Mouse (Mus musculus): ENCODE data around the gene Stat5a. TPM values are rescaled to one million over a fixed set of nuclear protein-coding genes. Genes with fewer than 3 reads are reported as not detected.

The Stat5a gene
- total and polyA plus RNA-seq, 2 experiments from 2014 or later, result 1.6 to 2.6 TPM

- Histone ChIP-seq H3K27me3 (ENCODE audit: insufficient read depth, low read length) (no peaks in the 10 kb centered on the region), H3K4me2 (ENCODE audit: low read depth) (no peak overlapping the region), H3K4me1 (ENCODE audit: insufficient read depth) (no peaks in the 10 kb centered on the region), H3K27ac (ENCODE audit: low read depth, low read length) (no peak overlapping the region), H3K4me3 (ENCODE audit: low read depth, low read length) (no peak overlapping the region), H3K9ac (no peak overlapping the region), H3K36me3 (ENCODE audit: insufficient read depth) (no peaks in the 10 kb centered on the region; the same call in 1 of the 2 replicates), H3K9me3 (ENCODE audit: low read length) (no peaks in the 10 kb centered on the region)
- DNase-seq, result no peak
- TF ChIP-seq CTCF (IDR thresholded peaks at IDR 0.05; ENCODE audit: low read depth), result no peak
- ATAC-seq, result no peak
- WGBS, result 91% methylated on average over 5 of the region's 5 CpGs
Measured at GRCm38 (mm10) chr11:100918007-100918406, 58.9 kb downstream of the Stat5a start.

- H3K4me2 ChIP-seq (ENCODE audit: low read depth), result no peak overlapping the region
- WGBS, result 92% methylated on average over 4 of the region's 4 CpGs
- no peak overlapping the region for H3K4me3 ChIP-seq (ENCODE audit: low read depth, low read length)
- no peak overlapping the region for H3K9ac ChIP-seq
- TF ChIP-seq CTCF (IDR thresholded peaks at IDR 0.05; ENCODE audit: low read depth), result no peak
- ATAC-seq, result no peak
- no peaks in the 10 kb centered on the region for H3K9me3 ChIP-seq (ENCODE audit: low read length)
- no peaks in the 10 kb centered on the region for H3K4me1 ChIP-seq (ENCODE audit: insufficient read depth)
- no peaks in the 10 kb centered on the region for H3K27me3 ChIP-seq (ENCODE audit: insufficient read depth, low read length)
- H3K36me3 ChIP-seq (ENCODE audit: insufficient read depth), result no peaks in the 10 kb centered on the region
- no peak overlapping the region for H3K27ac ChIP-seq (ENCODE audit: low read depth, low read length)
- no peak for DNase-seq
Measured at GRCm38 (mm10) chr11:100920887-100921624, 61.9 kb downstream of the Stat5a start.

GRCm38 (mm10) chr11:100924386-100924919 lies 65.3 kb downstream of the Stat5a start:
- 90% methylated on average over 1 of the region's 1 CpGs for WGBS
- H3K4me2 ChIP-seq (ENCODE audit: low read depth), result no peak overlapping the region
- H3K27me3 ChIP-seq (ENCODE audit: insufficient read depth, low read length), result no peaks in the 10 kb centered on the region
- TF ChIP-seq CTCF (IDR thresholded peaks at IDR 0.05; ENCODE audit: low read depth), result no peak
- ATAC-seq (no peak), DNase-seq (no peak)
- no peaks in the 10 kb centered on the region for H3K36me3 ChIP-seq (ENCODE audit: insufficient read depth)
- no peak overlapping the region for H3K27ac ChIP-seq (ENCODE audit: low read depth, low read length)
- no peaks in the 10 kb centered on the region for H3K9me3 ChIP-seq (ENCODE audit: low read length)
- no peak overlapping the region for H3K9ac ChIP-seq
- no peak overlapping the region for H3K4me3 ChIP-seq (ENCODE audit: low read depth, low read length)
- H3K4me1 ChIP-seq (ENCODE audit: insufficient read depth), result no peaks in the 10 kb centered on the region

GRCm38 (mm10) chr11:100927386-100927785 lies 68.2 kb downstream of the Stat5a start:
- H3K9me3 ChIP-seq (ENCODE audit: low read length), result no peaks in the 10 kb centered on the region
- no peaks in the 10 kb centered on the region for H3K36me3 ChIP-seq (ENCODE audit: insufficient read depth)
- no peaks in the 10 kb centered on the region for H3K27me3 ChIP-seq (ENCODE audit: insufficient read depth, low read length)
- no peak overlapping the region for H3K4me2 ChIP-seq (ENCODE audit: low read depth)
- no peak for TF ChIP-seq CTCF (IDR thresholded peaks at IDR 0.05; ENCODE audit: low read depth)
- H3K4me1 ChIP-seq (ENCODE audit: insufficient read depth), result no peaks in the 10 kb centered on the region
- ATAC-seq, result no peak
- H3K9ac ChIP-seq, result no peak overlapping the region
- 81% methylated on average over 3 of the region's 3 CpGs for WGBS
- H3K27ac ChIP-seq (ENCODE audit: low read depth, low read length), result no peak overlapping the region
- no peak overlapping the region for H3K4me3 ChIP-seq (ENCODE audit: low read depth, low read length)
- no peak for DNase-seq

GRCm38 (mm10) chr11:100930611-100931010 lies 71.5 kb downstream of the Stat5a start:
- no peak overlapping the region for H3K4me2 ChIP-seq (ENCODE audit: low read depth)
- no peaks in the 10 kb centered on the region for H3K9me3 ChIP-seq (ENCODE audit: low read length)
- no peak overlapping the region for H3K4me3 ChIP-seq (ENCODE audit: low read depth, low read length)
- no peak for DNase-seq
- H3K36me3 ChIP-seq (ENCODE audit: insufficient read depth), result no peaks in the 10 kb centered on the region
- H3K4me1 ChIP-seq (ENCODE audit: insufficient read depth), result no peaks in the 10 kb centered on the region
- no peak overlapping the region for H3K27ac ChIP-seq (ENCODE audit: low read depth, low read length)
- WGBS, result 73% methylated on average over 7 of the region's 7 CpGs
- H3K9ac ChIP-seq, result no peak overlapping the region
- no peak for TF ChIP-seq CTCF (IDR thresholded peaks at IDR 0.05; ENCODE audit: low read depth)
- H3K27me3 ChIP-seq (ENCODE audit: insufficient read depth, low read length), result no peaks in the 10 kb centered on the region
- no peak for ATAC-seq

GRCm38 (mm10) chr11:100931254-100931921 lies 72.2 kb downstream of the Stat5a start:
- Histone ChIP-seq H3K9ac (no peak overlapping the region), H3K4me2 (ENCODE audit: low read depth) (no peak overlapping the region), H3K36me3 (ENCODE audit: insufficient read depth) (no peaks in the 10 kb centered on the region), H3K27me3 (ENCODE audit: insufficient read depth, low read length) (no peaks in the 10 kb centered on the region), H3K4me3 (ENCODE audit: low read depth, low read length) (no peak overlapping the region), H3K27ac (ENCODE audit: low read depth, low read length) (no peak overlapping the region), H3K4me1 (ENCODE audit: insufficient read depth) (no peaks in the 10 kb centered on the region), H3K9me3 (ENCODE audit: low read length) (no peaks in the 10 kb centered on the region)
- no peak for DNase-seq
- ATAC-seq, result no peak
- TF ChIP-seq CTCF (IDR thresholded peaks at IDR 0.05; ENCODE audit: low read depth), result no peak
- 46% methylated on average over 12 of the region's 12 CpGs for WGBS

Other genes with a start within 250 kb of the Stat5a start
- gene Nkiras2, start 240.1 kb upstream of the Stat5a start, total RNA-seq (2014; rRNA removed), result 83.0 and 100 TPM in 2 replicates
- gene Nkiras2, start 240.1 kb upstream of the Stat5a start, polyA plus RNA-seq (2015; fragmentation: Nextera tagmentation; extraction: Ambion mirVana), result 81.1 and 81.4 TPM in 2 replicates
- 104 and 111 TPM in 2 replicates for gene Dnajc7, start 239.2 kb upstream of the Stat5a start, total RNA-seq (2014; rRNA removed)
- gene Dnajc7, start 239.2 kb upstream of the Stat5a start, polyA plus RNA-seq (2015; fragmentation: Nextera tagmentation; extraction: Ambion mirVana), result 232 and 248 TPM in 2 replicates
- 1.7 and 2.0 TPM in 2 replicates for gene Zfp385c, start 166.9 kb upstream of the Stat5a start, total RNA-seq (2014; rRNA removed)
- 0.40 and 1.0 TPM in 2 replicates for gene Zfp385c, start 166.9 kb upstream of the Stat5a start, polyA plus RNA-seq (2015; fragmentation: Nextera tagmentation; extraction: Ambion mirVana)
- gene Dhx58, start 155.1 kb upstream of the Stat5a start, total RNA-seq (2014; rRNA removed), result 0.69 and 2.3 TPM in 2 replicates
- gene Dhx58, start 155.1 kb upstream of the Stat5a start, polyA plus RNA-seq (2015; fragmentation: Nextera tagmentation; extraction: Ambion mirVana), result 1.0 and 1.5 TPM in 2 replicates
- 41.9 and 42.8 TPM in 2 replicates for gene Kat2a, start 146.9 kb upstream of the Stat5a start, total RNA-seq (2014; rRNA removed)
- gene Kat2a, start 146.9 kb upstream of the Stat5a start, polyA plus RNA-seq (2015; fragmentation: Nextera tagmentation; extraction: Ambion mirVana), result 59.9 and 67.0 TPM in 2 replicates
- gene Hspb9, start 145.5 kb upstream of the Stat5a start, total RNA-seq (2014; rRNA removed), result not detected in 2 replicates
- gene Hspb9, start 145.5 kb upstream of the Stat5a start, polyA plus RNA-seq (2015; fragmentation: Nextera tagmentation; extraction: Ambion mirVana), result 0.21 and 0.22 TPM in 2 replicates
- gene Rab5c, start 121.1 kb upstream of the Stat5a start, total RNA-seq (2014; rRNA removed), result 208 and 211 TPM in 2 replicates
- gene Rab5c, start 121.1 kb upstream of the Stat5a start, polyA plus RNA-seq (2015; fragmentation: Nextera tagmentation; extraction: Ambion mirVana), result 34.9 and 37.8 TPM in 2 replicates
- gene Kcnh4, start 99.4 kb upstream of the Stat5a start, total RNA-seq (2014; rRNA removed), result 7.2 and 12.3 TPM in 2 replicates
- 3.2 and 4.4 TPM in 2 replicates for gene Kcnh4, start 99.4 kb upstream of the Stat5a start, polyA plus RNA-seq (2015; fragmentation: Nextera tagmentation; extraction: Ambion mirVana)
- 1.8 and 7.1 TPM in 2 replicates for gene Hcrt, start 96.4 kb upstream of the Stat5a start, total RNA-seq (2014; rRNA removed)
- gene Hcrt, start 96.4 kb upstream of the Stat5a start, polyA plus RNA-seq (2015; fragmentation: Nextera tagmentation; extraction: Ambion mirVana), result 2.6 and 8.0 TPM in 2 replicates
- gene Ghdc, start 88.4 kb upstream of the Stat5a start, total RNA-seq (2014; rRNA removed), result 6.1 and 7.3 TPM in 2 replicates
- 1.8 and 4.4 TPM in 2 replicates for gene Ghdc, start 88.4 kb upstream of the Stat5a start, polyA plus RNA-seq (2015; fragmentation: Nextera tagmentation; extraction: Ambion mirVana)
- 17.8 and 22.6 TPM in 2 replicates for gene Stat5b, start 8.6 kb upstream of the Stat5a start, total RNA-seq (2014; rRNA removed)
- gene Stat5b, start 8.6 kb upstream of the Stat5a start, polyA plus RNA-seq (2015; fragmentation: Nextera tagmentation; extraction: Ambion mirVana), result 4.9 and 8.8 TPM in 2 replicates
- 29.4 and 42.5 TPM in 2 replicates for gene Stat3, start 80.2 kb downstream of the Stat5a start, total RNA-seq (2014; rRNA removed)
- 20.5 and 31.2 TPM in 2 replicates for gene Stat3, start 80.2 kb downstream of the Stat5a start, polyA plus RNA-seq (2015; fragmentation: Nextera tagmentation; extraction: Ambion mirVana)
- gene Cavin1, start 111.5 kb downstream of the Stat5a start, total RNA-seq (2014; rRNA removed), result 14.8 and 22.7 TPM in 2 replicates
- 36.7 and 38.3 TPM in 2 replicates for gene Cavin1, start 111.5 kb downstream of the Stat5a start, polyA plus RNA-seq (2015; fragmentation: Nextera tagmentation; extraction: Ambion mirVana)
- 132 and 179 TPM in 2 replicates for gene Atp6v0a1, start 150.1 kb downstream of the Stat5a start, total RNA-seq (2014; rRNA removed)
- 121 and 162 TPM in 2 replicates for gene Atp6v0a1, start 150.1 kb downstream of the Stat5a start, polyA plus RNA-seq (2015; fragmentation: Nextera tagmentation; extraction: Ambion mirVana)
- gene Naglu, start 210.7 kb downstream of the Stat5a start, total RNA-seq (2014; rRNA removed), result 11.3 and 14.9 TPM in 2 replicates
- 11.6 and 12.6 TPM in 2 replicates for gene Naglu, start 210.7 kb downstream of the Stat5a start, polyA plus RNA-seq (2015; fragmentation: Nextera tagmentation; extraction: Ambion mirVana)
- gene Hsd17b1, start 219.1 kb downstream of the Stat5a start, total RNA-seq (2014; rRNA removed), result 0.23 and 0.71 TPM in 2 replicates
- not detected in 2 replicates for gene Hsd17b1, start 219.1 kb downstream of the Stat5a start, polyA plus RNA-seq (2015; fragmentation: Nextera tagmentation; extraction: Ambion mirVana)
- 39.3 and 40.7 TPM in 2 replicates for gene Coasy, start 223.2 kb downstream of the Stat5a start, total RNA-seq (2014; rRNA removed)
- 39.8 and 40.2 TPM in 2 replicates for gene Coasy, start 223.2 kb downstream of the Stat5a start, polyA plus RNA-seq (2015; fragmentation: Nextera tagmentation; extraction: Ambion mirVana)
- gene Mlx, start 227.9 kb downstream of the Stat5a start, total RNA-seq (2014; rRNA removed), result 68.0 and 76.5 TPM in 2 replicates
- gene Mlx, start 227.9 kb downstream of the Stat5a start, polyA plus RNA-seq (2015; fragmentation: Nextera tagmentation; extraction: Ambion mirVana), result 78.0 and 82.4 TPM in 2 replicates
- gene Psmc3ip, start 236.1 kb downstream of the Stat5a start, total RNA-seq (2014; rRNA removed), result 9.5 and 13.8 TPM in 2 replicates
- 19.2 and 25.7 TPM in 2 replicates for gene Psmc3ip, start 236.1 kb downstream of the Stat5a start, polyA plus RNA-seq (2015; fragmentation: Nextera tagmentation; extraction: Ambion mirVana)

Measured in forebrain, postnatal 0 days (tissue).